Mouse (Mus musculus) hindbrain, embryonic 14.5 days (tissue): ENCODE results near the gene Tmem97. TPM values are rescaled to one million over a fixed set of nuclear protein-coding genes. Genes with fewer than 3 reads are reported as not detected.

Experiments
- ATAC-seq: fragments of 200-750 bp; cut with Nextera tagmentation; 2 replicates; pipeline ENCODE4 v1.8.0; 2017; ENCODE audit warnings: moderate number of reproducible peaks, mild to moderate bottlenecking, moderate TSS enrichment, moderate library complexity; ENCODE audit not compliant: low FRiP score
- DNase-seq: peaks from one replicate; pipeline ENCODE4 v3.0.0-alpha.2; 2015; ENCODE audit warnings: low spot score
- H3K27ac ChIP-seq: fragments of 300-500 bp; sonication (generic); 2 replicates; pipeline ENCODE4 v1.5.1; 2014; ENCODE audit warnings: mild to moderate bottlenecking, moderate library complexity
- H3K27me3 ChIP-seq: fragments of 300-500 bp; sonication (generic); 2 replicates; pipeline ENCODE4 v1.6.1; 2014; ENCODE audit warnings: mild to moderate bottlenecking, low read length, mixed read lengths; ENCODE audit not compliant: control insufficient read depth, insufficient read depth
- H3K36me3 ChIP-seq: fragments of 300-500 bp; sonication (generic); replicated peaks from 2 replicates; pipeline ENCODE4 v1.6.1; 2014; ENCODE audit not compliant: control insufficient read depth, insufficient read depth
- H3K4me1 ChIP-seq: fragments of 300-500 bp; sonication (generic); replicated peaks from 2 replicates; pipeline ENCODE4 v1.6.1; 2014; ENCODE audit warnings: antibody characterized with exemption, low read length, mixed read lengths; ENCODE audit not compliant: control insufficient read depth, insufficient read depth
- H3K4me2 ChIP-seq: fragments of 300-500 bp; sonication (generic); replicated peaks from 2 replicates; pipeline ENCODE4 v1.6.1; 2014; ENCODE audit warnings: mild to moderate bottlenecking, moderate library complexity
- H3K4me3 ChIP-seq: fragments of 300-500 bp; sonication (generic); replicated peaks from 2 replicates; pipeline ENCODE4 v1.5.1; 2014; ENCODE audit warnings: mild to moderate bottlenecking, low read length
- H3K9ac ChIP-seq: fragments of 300-500 bp; sonication (generic); 2 replicates; pipeline ENCODE4 v1.6.1; 2014
- H3K9me3 ChIP-seq: fragments of 300-500 bp; sonication (generic); 2 replicates; pipeline ENCODE4 v1.6.1; 2016; ENCODE audit warnings: low read length; ENCODE audit not compliant: control insufficient read depth
- WGBS: fragments of 180-500 bp; shearing (Covaris S2); extraction: QIAGEN DNeasy Blood & Tissue Kit; methylation state at CpG from one replicate; pipeline ENCODE4 v1.1.7; 2014; 5-methylcytosine and 5-hydroxymethylcytosine counted together
- polyA plus RNA-seq: library from polyadenylated mRNA; unstranded; fragments of >200 nt; fragmentation: Nextera tagmentation; extraction: Ambion mirVana; gene quantifications from 2 replicates; pipeline ENCODE4 v1.2.1, GENCODE M21; 2014

The Tmem97 gene
- polyA plus RNA-seq, 1 experiment from 2014 or later, result 38.2 TPM

- DNase-seq (no peak), ATAC-seq (no peak)
- Histone ChIP-seq H3K4me1 (no peaks in the 10 kb centered on the region), H3K4me3 (no peak overlapping the region), H3K36me3 (peaks cover 45% of the 10 kb centered on the region), H3K4me2 (no peak overlapping the region), H3K27ac (no peak overlapping the region), H3K27me3 (no peaks in the 10 kb centered on the region; the same call in 1 of the 2 replicates), H3K9me3 (no peaks in the 10 kb centered on the region), H3K9ac (no peak overlapping the region)
- 76% methylated on average over 3 of the region's 3 CpGs for WGBS
Observed at GRCm38 (mm10) chr11:78505430-78505829, 45.1 kb downstream of the Tmem97 start.

GRCm38 (mm10) chr11:78502909-78503650 lies 47.5 kb downstream of the Tmem97 start, which contains the start of gene Sebox:
Sebox (plus strand) TSS chr11:78503447.
- peaks cover 5% of the 10 kb centered on the region; the same call in 1 of the 2 replicates for H3K4me1 ChIP-seq
- no peak within 1 kb of the TSS for H3K4me2 ChIP-seq
- H3K36me3 ChIP-seq, result peaks cover 25% of the 10 kb centered on the region
- WGBS, result 63% methylated on average over 7 of the region's 7 CpGs
- no peak within 1 kb of the TSS for H3K9ac ChIP-seq
- ATAC-seq (no peak), DNase-seq (no peak)
- no peaks in the 10 kb centered on the region for H3K9me3 ChIP-seq
- no peak within 1 kb of the TSS for H3K27ac ChIP-seq
- no peak within 1 kb of the TSS for H3K4me3 ChIP-seq
- peaks cover 7% of the 10 kb centered on the region; the same call in 1 of the 2 replicates for H3K27me3 ChIP-seq

- WGBS, result 83% methylated on average over 20 of the region's 20 CpGs
- no peak overlapping the region for H3K9ac ChIP-seq
- no peak overlapping the region for H3K4me2 ChIP-seq
Observed at GRCm38 (mm10) chr11:78501529-78501928, 49.0 kb downstream of the Tmem97 start.

GRCm38 (mm10) chr11:78500623-78501202 lies 49.9 kb downstream of the Tmem97 start:
- 0 out of 2 replicates have a peak, but pooled peaks cover 2% of the 10 kb centered on the region for H3K36me3 ChIP-seq
- no peak overlapping the region for H3K9ac ChIP-seq
- no peak overlapping the region for H3K27ac ChIP-seq
- H3K4me1 ChIP-seq, result peaks cover 16% of the 10 kb centered on the region
- DNase-seq (no peak), ATAC-seq (no peak)
- peak overlapping the region; percentile 15; the same call in 1 of the 2 replicates for H3K4me3 ChIP-seq
- H3K9me3 ChIP-seq, result no peaks in the 10 kb centered on the region
- WGBS, result 85% methylated on average over 9 of the region's 9 CpGs
- peaks cover 7% of the 10 kb centered on the region; the same call in 1 of the 2 replicates for H3K27me3 ChIP-seq
- no peak overlapping the region; the same call in 1 of the 2 replicates for H3K4me2 ChIP-seq

More at GRCm38 (mm10) chr11:78501529-78501928, 49.0 kb downstream of the Tmem97 start:
- Histone ChIP-seq H3K27ac (no peak overlapping the region), H3K9me3 (no peaks in the 10 kb centered on the region), H3K36me3 (peaks cover 9% of the 10 kb centered on the region), H3K27me3 (peaks cover 7% of the 10 kb centered on the region; the same call in 1 of the 2 replicates), H3K4me3 (no peak overlapping the region), H3K4me1 (peaks cover 8% of the 10 kb centered on the region)
- DNase-seq (no peak), ATAC-seq (no peak)

- ATAC-seq, result no peak
- Histone ChIP-seq H3K27ac (0 out of 2 replicates have a peak overlapping the region, but pooled peaks have one; percentile 5), H3K9ac (peak overlapping the region; percentile 5; the same call in 1 of the 2 replicates), H3K27me3 (peaks cover 7% of the 10 kb centered on the region; the same call in 1 of the 2 replicates), H3K9me3 (no peaks in the 10 kb centered on the region), H3K4me3 (peak overlapping the region; percentile 15), H3K36me3 (no peaks in the 10 kb centered on the region), H3K4me2 (peak overlapping the region; percentile 27; the same call in 1 of the 2 replicates), H3K4me1 (peaks cover 26% of the 10 kb centered on the region)
- no peak for DNase-seq
- 55% methylated on average over 16 of the region's 16 CpGs for WGBS
Observed at GRCm38 (mm10) chr11:78499543-78499942, 51.0 kb downstream of the Tmem97 start.

GRCm38 (mm10) chr11:78499004-78499403 lies 51.6 kb downstream of the Tmem97 start, which contains the start of gene Vtn:
Vtn (plus strand) TSS chr11:78499091.
- WGBS, result 56% methylated on average over 7 of the region's 7 CpGs
- Histone ChIP-seq H3K27me3 (peaks cover 7% of the 10 kb centered on the region; the same call in 1 of the 2 replicates), H3K4me2 (peak within 1 kb of the TSS; percentile 79), H3K27ac (peak within 1 kb of the TSS; percentile 94), H3K9me3 (no peaks in the 10 kb centered on the region), H3K4me1 (peaks cover 31% of the 10 kb centered on the region), H3K4me3 (peak within 1 kb of the TSS; percentile 79), H3K36me3 (no peaks in the 10 kb centered on the region), H3K9ac (peak within 1 kb of the TSS; percentile 59)
- ATAC-seq, result no peak
- no peak for DNase-seq

GRCm38 (mm10) chr11:78497544-78498522 lies 52.7 kb downstream of the Tmem97 start, which contains the start of gene Sarm1:
Sarm1 (minus strand) TSS chr11:78497754.
- H3K27me3 ChIP-seq, result peaks cover 7% of the 10 kb centered on the region; the same call in 1 of the 2 replicates
- H3K36me3 ChIP-seq, result no peaks in the 10 kb centered on the region
- whole genome bisulfite sequencing, result 3% methylated on average over 36 of the region's 36 CpGs
- H3K4me3 ChIP-seq, result peak within 1 kb of the TSS; percentile 79
- H3K9me3 ChIP-seq, result no peaks in the 10 kb centered on the region
- peak; percentile 96 for DNase-seq
- peak within 1 kb of the TSS; percentile 79 for H3K4me2 ChIP-seq
- H3K9ac ChIP-seq, result peak within 1 kb of the TSS; percentile 85
- H3K27ac ChIP-seq, result peak within 1 kb of the TSS; percentile 94
- peak; percentile 97 for ATAC-seq
- peaks cover 31% of the 10 kb centered on the region for H3K4me1 ChIP-seq

GRCm38 (mm10) chr11:78497071-78497541 lies 53.5 kb downstream of the Tmem97 start:
- ATAC-seq (peak; percentile 83), DNase-seq (peak; percentile 62)
- H3K4me1 ChIP-seq, result peaks cover 31% of the 10 kb centered on the region
- H3K4me2 ChIP-seq, result peak overlapping the region; percentile 79
- H3K27me3 ChIP-seq, result peaks cover 7% of the 10 kb centered on the region; the same call in 1 of the 2 replicates
- no peaks in the 10 kb centered on the region for H3K36me3 ChIP-seq
- under 1% methylated on average over 44 of the region's 44 CpGs for WGBS
- H3K9me3 ChIP-seq, result no peaks in the 10 kb centered on the region
- peak overlapping the region; percentile 94 for H3K27ac ChIP-seq
- H3K9ac ChIP-seq, result peak overlapping the region; percentile 85
- peak overlapping the region; percentile 79 for H3K4me3 ChIP-seq
